Comparison of ENCODE assay signal across 12 mouse cellular contexts in genomic region chr7:142564955-142565643, GRCm38 (mm10). TPM values are rescaled to one million over a fixed set of nuclear protein-coding genes. Genes with fewer than 3 reads are reported as not detected.
DNase-seq lines count a peak whose midpoint lies in the region; ATAC-seq and TF ChIP-seq lines count a peak whose summit lies in the region.
"Had no signal": no experiment of that assay in that cellular context is flagged by ENCODE, and none has a peak within 500 bp of the region (broad histone marks: within the 10 kb centered on the region; RNA-seq: fewer than 3 reads in every experiment).

No protein-coding gene starts in this region.

- peak; percentile 35 to 46 for DNase-seq in cerebellum, postnatal 14 days
- DNase-seq in cerebellum, adult 18-20 months: no peak
- no peak for DNase-seq in lung, embryonic 14.5 days
- no peak for DNase-seq in lung, postnatal 25 days (ENCODE audit: low spot score)
- DNase-seq in limb, embryonic 10.5 days (ENCODE audit: low spot score): no peak
- DNase-seq in mesoderm, embryonic 11.5 days (ENCODE audit: low read depth, low spot score): peak; percentile 56
- no peak for DNase-seq in layer of hippocampus, adult 18-20 months (ENCODE audit: low spot score in 2 of 2)
- DNase-seq: heart, adult 18-20 months; midbrain, embryonic 14.5 days; thymus, postnatal 36 days had no signal

- ATAC-seq in lung, embryonic 14.5 days (ENCODE audit: insufficient read depth): peak; percentile 29; the same call in 1 of the 2 replicates
- ATAC-seq in inflammation-experienced regulatory T-cells, adult 6 months: no peak

- TF ChIP-seq CTCF in lung, embryonic 14.5 days (IDR thresholded peaks at IDR 0.05; ENCODE audit: low read depth): no peak

- H3K4me3 ChIP-seq in lung, embryonic 14.5 days (ENCODE audit: low read depth, low read length): no peak overlapping the region
- H3K4me3 ChIP-seq in limb, embryonic 10.5 days: no peak overlapping the region; the same call in 1 of the 2 replicates
- H3K4me3 ChIP-seq: embryonic facial prominence, embryonic 15.5 days had no signal

- WGBS in lung, embryonic 14.5 days: 25% methylated on average over 11 of the region's 11 CpGs
- 14% methylated on average over 11 of the region's 11 CpGs for WGBS in limb, embryonic 10.5 days

- no peaks in the 10 kb centered on the region for H3K9me3 ChIP-seq in lung, embryonic 14.5 days (ENCODE audit: low read depth, low read length)
- H3K9me3 ChIP-seq in limb, embryonic 10.5 days (replicated peaks): no peaks in the 10 kb centered on the region
- H3K9me3 ChIP-seq: embryonic facial prominence, embryonic 15.5 days had no signal

- H3K4me1 ChIP-seq in lung, embryonic 14.5 days (ENCODE audit: insufficient read depth): peaks cover 61% of the 10 kb centered on the region
- H3K4me1 ChIP-seq in limb, embryonic 10.5 days: peaks cover 86% of the 10 kb centered on the region

- no peak overlapping the region for H3K9ac ChIP-seq in lung, embryonic 14.5 days
- H3K9ac ChIP-seq: embryonic facial prominence, embryonic 15.5 days had no signal

- no peak overlapping the region for H3K4me2 ChIP-seq in lung, embryonic 14.5 days
- H3K4me2 ChIP-seq: embryonic facial prominence, embryonic 15.5 days had no signal

- no peaks in the 10 kb centered on the region for H3K27me3 ChIP-seq in lung, embryonic 14.5 days (ENCODE audit: insufficient read depth, low read length)
- H3K27me3 ChIP-seq in limb, embryonic 10.5 days (ENCODE audit: low read depth, poor library complexity, severe bottlenecking): no peaks in the 10 kb centered on the region
- H3K27me3 ChIP-seq: embryonic facial prominence, embryonic 15.5 days had no signal

- H3K36me3 ChIP-seq in lung, embryonic 14.5 days (ENCODE audit: insufficient read depth): no peaks in the 10 kb centered on the region
- H3K36me3 ChIP-seq in limb, embryonic 10.5 days: no peaks in the 10 kb centered on the region
- H3K36me3 ChIP-seq: embryonic facial prominence, embryonic 15.5 days had no signal

- peak overlapping the region; percentile 63 for H3K27ac ChIP-seq in lung, embryonic 14.5 days (ENCODE audit: low read depth)
- peak overlapping the region; percentile 92 for H3K27ac ChIP-seq in limb, embryonic 10.5 days
- H3K27ac ChIP-seq: embryonic facial prominence, embryonic 15.5 days had no signal

RNA-seq across cellular contexts. Expression of gene Mrpl23, which starts 32.6 kb away (rescaled TPM):
- polyA plus RNA-seq in lung, embryonic 14.5 days (2014; fragmentation: Nextera tagmentation; extraction: Ambion mirVana): 20.3 and 31.0 TPM in 2 replicates
- polyA plus RNA-seq in limb, embryonic 10.5 days (2016; fragmentation: Nextera tagmentation; extraction: Ambion mirVana): 25.9 and 33.7 TPM in 2 replicates
- total RNA-seq in layer of hippocampus, adult 18-20 months (2021): 1 to 10 TPM; 6.8 to 8.4 TPM
- 10 to 100 TPM in 1 of 3 experiments, 1 to 10 TPM in 1, under 1 TPM in 1; 0.26 to 24.2 (median 3.2) TPM for polyA plus RNA-seq in inflammation-experienced regulatory T-cells, adult 6 months (2017; shearing (Covaris generic))

Comparison
In these comparisons a context has a peak if more than half of its experiments do, and no peak if none do; other contexts are left out.
1. DNase-seq: peak in cerebellum, postnatal 14 days (2 of 2) and mesoderm, embryonic 11.5 days (single experiment); none in cerebellum, adult 18-20 months (0 of 2), lung, embryonic 14.5 days (single experiment), lung, postnatal 25 days (single experiment), limb, embryonic 10.5 days (single experiment) and layer of hippocampus, adult 18-20 months (0 of 2).